Mouse (Mus musculus) megakaryocyte, embryonic 14.5 days (primary cell): ENCODE measurements at regions not wholly inside any gene's neighbourhood (a gene's known extent, or its start where the extent isn't known, plus 50 kb on each side); places are given as distances from the start of the nearest gene placed in this dataset.

Experiments used
- FLI1 ChIP-seq: IDR thresholded peaks from 2 replicates; pipeline ENCODE4 v1.6.1; 2012; ENCODE audit warnings: low read length, inconsistent platforms, mixed read lengths
- GATA1 ChIP-seq: IDR thresholded peaks from 3 replicates; pipeline ENCODE4 v1.6.1; 2012; ENCODE audit warnings: mixed read lengths, low read length, inconsistent platforms, borderline replicate concordance

- TF ChIP-seq GATA1 (no peak), FLI1 (no peak)
These were observed 176.1 kb downstream of the Prdm2 start for GRCm38 (mm10) chr4:143036704-143037103.
